Mouse (Mus musculus): Measurements from ENCODE around the gene Mak. TPM values are rescaled to one million over a fixed set of nuclear protein-coding genes. Genes with fewer than 3 reads are reported as not detected.

The Mak gene
- total RNA-seq, 1 experiment, result 0.54 TPM

GRCm38 (mm10) chr13:41047280-41047679 is 32.2 kb downstream of the Mak start:
- H3K4me1 ChIP-seq (ENCODE audit: control insufficient read depth in 2 of 2, insufficient read depth in 2 of 2, low read length in 2 of 2, poor library complexity in 1 of 2), result no peaks in the 10 kb centered on the region
- no peaks in the 10 kb centered on the region for H3K36me3 ChIP-seq (ENCODE audit: control insufficient read depth, insufficient read depth, low read length, poor library complexity, severe bottlenecking)
- H3K4me3 ChIP-seq (ENCODE audit: insufficient read depth in 1 of 2, low read depth in 1 of 2, low read length in 2 of 2, poor library complexity in 1 of 2, severe bottlenecking in 1 of 2), result no peak overlapping the region
- in situ Hi-C loops (cut with MboI; ENCODE audit: low sequenced_read_pairs in 2 of 2, unreplicated experiment in 2 of 2), result no loop called here
- H3K9ac ChIP-seq (ENCODE audit: insufficient read depth, low read depth, low read length, poor library complexity, severe bottlenecking), result no peak overlapping the region
- no peak overlapping the region for H3K27ac ChIP-seq (ENCODE audit: insufficient read depth, low read depth, low read length, poor library complexity, severe bottlenecking)
- H3K9me3 ChIP-seq (ENCODE audit: control insufficient read depth, insufficient read depth, low read depth, low read length), result no peaks in the 10 kb centered on the region
- DNase-seq (ENCODE audit: low read depth, low spot score), result no peak
- TF ChIP-seq MAFK (IDR thresholded peaks at IDR 0.05; ENCODE audit: insufficient read depth, low read depth, low read length), result no peak

- Histone ChIP-seq H3K4me3 (ENCODE audit: insufficient read depth in 1 of 2, low read depth in 1 of 2, low read length in 2 of 2, poor library complexity in 1 of 2, severe bottlenecking in 1 of 2) (no peak overlapping the region), H3K36me3 (ENCODE audit: control insufficient read depth, insufficient read depth, low read length, poor library complexity, severe bottlenecking) (no peaks in the 10 kb centered on the region), H3K9ac (ENCODE audit: insufficient read depth, low read depth, low read length, poor library complexity, severe bottlenecking) (no peak overlapping the region), H3K4me1 (ENCODE audit: control insufficient read depth in 2 of 2, insufficient read depth in 2 of 2, low read length in 2 of 2, poor library complexity in 1 of 2) (no peaks in the 10 kb centered on the region), H3K9me3 (ENCODE audit: control insufficient read depth, insufficient read depth, low read depth, low read length) (no peaks in the 10 kb centered on the region), H3K27ac (ENCODE audit: insufficient read depth, low read depth, low read length, poor library complexity, severe bottlenecking) (no peak overlapping the region)
- in situ Hi-C loops (cut with MboI; ENCODE audit: low sequenced_read_pairs in 2 of 2, unreplicated experiment in 2 of 2), result no loop called here
- TF ChIP-seq CHD2 (IDR thresholded peaks at IDR 0.05; ENCODE audit: low read depth, low read length), result no peak
- TF ChIP-seq MAFK (IDR thresholded peaks at IDR 0.05; ENCODE audit: insufficient read depth, low read depth, low read length), result no peak
- TF ChIP-seq ZNF384 (IDR thresholded peaks at IDR 0.05; ENCODE audit: low read depth, low read length), result no peak
- TF ChIP-seq HCFC1 (IDR thresholded peaks at IDR 0.05; ENCODE audit: borderline replicate concordance, insufficient read depth, low read length), result no peak
- no peak for TF ChIP-seq ZC3H11A (IDR thresholded peaks at IDR 0.05; ENCODE audit: borderline replicate concordance, low read depth, low read length)
- no peak for DNase-seq (ENCODE audit: low read depth, low spot score)
Measured at GRCm38 (mm10) chr13:41045901-41046300, 33.6 kb downstream of the Mak start.

- in situ Hi-C loops (cut with MboI; ENCODE audit: low sequenced_read_pairs in 2 of 2, unreplicated experiment in 2 of 2), result no loop called here
- Histone ChIP-seq H3K9me3 (ENCODE audit: control insufficient read depth, insufficient read depth, low read depth, low read length) (no peaks in the 10 kb centered on the region), H3K4me1 (ENCODE audit: control insufficient read depth in 2 of 2, insufficient read depth in 2 of 2, low read length in 2 of 2, poor library complexity in 1 of 2) (no peaks in the 10 kb centered on the region), H3K36me3 (ENCODE audit: control insufficient read depth, insufficient read depth, low read length, poor library complexity, severe bottlenecking) (no peaks in the 10 kb centered on the region), H3K9ac (ENCODE audit: insufficient read depth, low read depth, low read length, poor library complexity, severe bottlenecking) (no peak overlapping the region), H3K4me3 (ENCODE audit: insufficient read depth in 1 of 2, low read depth in 1 of 2, low read length in 2 of 2, poor library complexity in 1 of 2, severe bottlenecking in 1 of 2) (no peak overlapping the region), H3K27ac (ENCODE audit: insufficient read depth, low read depth, low read length, poor library complexity, severe bottlenecking) (no peak overlapping the region)
- TF ChIP-seq CHD2 (IDR thresholded peaks at IDR 0.05; ENCODE audit: low read depth, low read length), result no peak
- no peak for TF ChIP-seq HCFC1 (IDR thresholded peaks at IDR 0.05; ENCODE audit: borderline replicate concordance, insufficient read depth, low read length)
- no peak for TF ChIP-seq MAFK (IDR thresholded peaks at IDR 0.05; ENCODE audit: insufficient read depth, low read depth, low read length)
- no peak for TF ChIP-seq ZC3H11A (IDR thresholded peaks at IDR 0.05; ENCODE audit: borderline replicate concordance, low read depth, low read length)
- no peak for TF ChIP-seq ZNF384 (IDR thresholded peaks at IDR 0.05; ENCODE audit: low read depth, low read length)
- no peak for DNase-seq (ENCODE audit: low read depth, low spot score)
Measured at GRCm38 (mm10) chr13:41042511-41042910, 37.0 kb downstream of the Mak start.

- in situ Hi-C loops (cut with MboI; ENCODE audit: low sequenced_read_pairs in 2 of 2, unreplicated experiment in 2 of 2), result no loop called here
- no peaks in the 10 kb centered on the region for H3K36me3 ChIP-seq (ENCODE audit: control insufficient read depth, insufficient read depth, low read length, poor library complexity, severe bottlenecking)
- TF ChIP-seq ZNF384 (IDR thresholded peaks at IDR 0.05; ENCODE audit: low read depth, low read length) (no peak), MAFK (IDR thresholded peaks at IDR 0.05; ENCODE audit: insufficient read depth, low read depth, low read length) (no peak), CHD2 (IDR thresholded peaks at IDR 0.05; ENCODE audit: low read depth, low read length) (no peak), ZC3H11A (IDR thresholded peaks at IDR 0.05; ENCODE audit: borderline replicate concordance, low read depth, low read length) (no peak), HCFC1 (IDR thresholded peaks at IDR 0.05; ENCODE audit: borderline replicate concordance, insufficient read depth, low read length) (no peak)
- DNase-seq (ENCODE audit: low read depth, low spot score), result no peak
- H3K4me3 ChIP-seq (ENCODE audit: insufficient read depth in 1 of 2, low read depth in 1 of 2, low read length in 2 of 2, poor library complexity in 1 of 2, severe bottlenecking in 1 of 2), result no peak overlapping the region
- H3K9me3 ChIP-seq (ENCODE audit: control insufficient read depth, insufficient read depth, low read depth, low read length), result no peaks in the 10 kb centered on the region
- no peak overlapping the region for H3K9ac ChIP-seq (ENCODE audit: insufficient read depth, low read depth, low read length, poor library complexity, severe bottlenecking)
- no peak overlapping the region for H3K27ac ChIP-seq (ENCODE audit: insufficient read depth, low read depth, low read length, poor library complexity, severe bottlenecking)
- 0 out of 4 replicates have a peak, but pooled peaks cover 0 to 3% of the 10 kb centered on the region in 2 experiments for H3K4me1 ChIP-seq (ENCODE audit: control insufficient read depth in 2 of 2, insufficient read depth in 2 of 2, low read length in 2 of 2, poor library complexity in 1 of 2)
Measured at GRCm38 (mm10) chr13:41030098-41030497, 49.4 kb downstream of the Mak start.

GRCm38 (mm10) chr13:41022099-41022498 is 57.4 kb downstream of the Mak start:
- no peak overlapping the region for H3K27ac ChIP-seq (ENCODE audit: insufficient read depth, low read depth, low read length, poor library complexity, severe bottlenecking)
- in situ Hi-C loops (cut with MboI; ENCODE audit: low sequenced_read_pairs in 2 of 2, unreplicated experiment in 2 of 2), result no loop called here
- no peak for TF ChIP-seq MAFK (IDR thresholded peaks at IDR 0.05; ENCODE audit: insufficient read depth, low read depth, low read length)
- TF ChIP-seq ZC3H11A (IDR thresholded peaks at IDR 0.05; ENCODE audit: borderline replicate concordance, low read depth, low read length), result no peak
- TF ChIP-seq ZNF384 (IDR thresholded peaks at IDR 0.05; ENCODE audit: low read depth, low read length), result no peak
- TF ChIP-seq HCFC1 (IDR thresholded peaks at IDR 0.05; ENCODE audit: borderline replicate concordance, insufficient read depth, low read length), result no peak
- TF ChIP-seq CHD2 (IDR thresholded peaks at IDR 0.05; ENCODE audit: low read depth, low read length), result no peak
- H3K4me3 ChIP-seq (ENCODE audit: insufficient read depth in 1 of 2, low read depth in 1 of 2, low read length in 2 of 2, poor library complexity in 1 of 2, severe bottlenecking in 1 of 2), result no peak overlapping the region
- no peak overlapping the region for H3K9ac ChIP-seq (ENCODE audit: insufficient read depth, low read depth, low read length, poor library complexity, severe bottlenecking)
- DNase-seq (ENCODE audit: low read depth, low spot score), result no peak
- H3K36me3 ChIP-seq (ENCODE audit: control insufficient read depth, insufficient read depth, low read length, poor library complexity, severe bottlenecking), result peaks cover 17% of the 10 kb centered on the region; the same call in 1 of the 2 replicates
- no peaks in the 10 kb centered on the region for H3K9me3 ChIP-seq (ENCODE audit: control insufficient read depth, insufficient read depth, low read depth, low read length)
- peaks cover 1 to 9% of the 10 kb centered on the region in 2 experiments; a peak in 3 of 4 replicates for H3K4me1 ChIP-seq (ENCODE audit: control insufficient read depth in 2 of 2, insufficient read depth in 2 of 2, low read length in 2 of 2, poor library complexity in 1 of 2)

Measured in ES-E14 (cell line).